Mouse (Mus musculus) lung, postnatal 0 days (tissue): ENCODE data around the gene Grm8.

Experiments used
- CTCF ChIP-seq: IDR thresholded peaks from 2 replicates; pipeline ENCODE4 v1.5.1; 2016; ENCODE audit warnings: antibody characterized with exemption, mild to moderate bottlenecking
- EP300 ChIP-seq: IDR thresholded peaks from 2 replicates; pipeline ENCODE4 v1.6.1; 2016; ENCODE audit warnings: antibody characterized with exemption, mild to moderate bottlenecking, control low read depth

DNA sequence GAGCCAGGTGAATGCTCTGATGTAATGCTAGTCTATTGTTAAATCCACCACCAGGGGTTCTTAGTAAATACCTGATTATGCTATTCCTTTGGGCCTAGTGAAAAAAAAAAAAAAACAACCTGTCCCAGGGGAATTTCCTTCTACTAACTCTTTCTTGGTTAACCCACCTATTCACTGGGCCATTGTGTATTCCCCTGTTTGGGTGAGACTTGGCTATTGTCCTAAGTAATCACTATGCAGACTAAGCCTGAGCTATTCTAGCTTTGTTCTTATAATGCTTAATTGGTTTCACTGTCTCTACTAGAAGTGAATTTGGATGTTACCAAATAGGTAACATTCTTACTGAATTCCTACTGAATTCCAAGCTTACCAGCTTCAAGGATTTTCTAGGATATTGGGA is 872.4 kb downstream of the Grm8 start:
- TF ChIP-seq EP300 (no peak), CTCF (no peak)
